Mouse (Mus musculus): ENCODE data around the gene Nfyc.

The Nfyc gene

DNA sequence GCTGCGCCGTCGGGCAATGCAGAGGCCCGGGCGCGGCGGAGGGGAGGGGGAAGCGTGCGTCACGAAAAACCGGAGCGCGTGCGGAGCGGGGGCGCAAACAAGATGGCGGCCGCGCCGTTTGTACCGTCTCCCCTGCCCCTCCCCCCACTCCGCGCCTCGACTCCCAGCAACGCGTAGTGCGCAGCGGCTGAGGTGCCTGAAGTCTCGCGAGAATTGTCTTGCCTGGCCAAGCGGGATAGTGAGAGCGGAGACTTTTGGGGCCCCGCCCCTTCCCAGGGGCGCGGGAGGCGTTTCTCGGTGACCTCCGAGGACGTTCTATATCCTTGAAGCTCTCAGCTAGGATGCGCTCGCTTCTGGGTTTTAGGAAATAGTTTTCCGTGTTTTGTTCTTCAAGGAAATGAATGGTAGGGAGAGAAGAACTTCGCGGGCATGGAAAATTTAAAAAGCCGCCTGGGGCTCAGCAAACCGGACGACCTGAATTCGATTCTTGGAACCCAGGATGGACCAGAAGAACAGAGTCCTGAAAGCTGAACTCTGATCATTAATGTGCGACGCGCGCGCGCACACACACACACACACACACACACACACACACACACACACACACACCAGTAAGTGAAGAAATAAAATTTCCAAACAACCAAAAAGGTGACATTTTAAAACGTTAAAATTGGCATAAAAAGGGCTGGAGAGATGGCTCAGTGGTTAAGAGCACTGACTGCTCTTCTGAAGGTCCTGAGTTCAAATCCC lies 5.6 kb downstream of the Nfyc start:
- DNase-seq (ENCODE audit: extremely low spot score, low read depth, low spot score) = peak; percentile 97

DNA sequence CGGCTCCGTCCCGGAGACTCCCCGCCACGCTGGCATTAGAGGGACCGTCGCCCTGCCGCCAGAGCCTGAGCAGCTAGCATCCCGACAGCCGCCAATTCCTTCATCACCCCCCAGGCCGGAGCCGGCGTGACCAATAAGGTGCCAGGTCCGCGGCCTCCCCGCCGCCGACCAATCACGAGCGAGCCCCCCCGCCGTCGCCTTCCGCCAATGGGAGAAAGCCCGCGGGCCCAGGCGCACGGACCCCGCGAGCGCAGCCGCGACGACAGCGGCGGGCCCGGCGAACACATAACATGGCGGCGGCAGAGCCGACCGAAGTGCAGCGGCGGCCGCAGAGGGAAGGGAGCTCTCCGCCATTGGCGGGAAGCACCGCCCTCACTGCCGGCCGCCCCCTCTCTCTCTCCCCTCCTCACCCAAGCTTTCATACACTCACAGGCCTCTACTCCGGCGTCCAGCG lies 6.2 kb downstream of the Nfyc start:
- DNase-seq (ENCODE audit: extremely low spot score, low read depth, low spot score) = no peak

DNA sequence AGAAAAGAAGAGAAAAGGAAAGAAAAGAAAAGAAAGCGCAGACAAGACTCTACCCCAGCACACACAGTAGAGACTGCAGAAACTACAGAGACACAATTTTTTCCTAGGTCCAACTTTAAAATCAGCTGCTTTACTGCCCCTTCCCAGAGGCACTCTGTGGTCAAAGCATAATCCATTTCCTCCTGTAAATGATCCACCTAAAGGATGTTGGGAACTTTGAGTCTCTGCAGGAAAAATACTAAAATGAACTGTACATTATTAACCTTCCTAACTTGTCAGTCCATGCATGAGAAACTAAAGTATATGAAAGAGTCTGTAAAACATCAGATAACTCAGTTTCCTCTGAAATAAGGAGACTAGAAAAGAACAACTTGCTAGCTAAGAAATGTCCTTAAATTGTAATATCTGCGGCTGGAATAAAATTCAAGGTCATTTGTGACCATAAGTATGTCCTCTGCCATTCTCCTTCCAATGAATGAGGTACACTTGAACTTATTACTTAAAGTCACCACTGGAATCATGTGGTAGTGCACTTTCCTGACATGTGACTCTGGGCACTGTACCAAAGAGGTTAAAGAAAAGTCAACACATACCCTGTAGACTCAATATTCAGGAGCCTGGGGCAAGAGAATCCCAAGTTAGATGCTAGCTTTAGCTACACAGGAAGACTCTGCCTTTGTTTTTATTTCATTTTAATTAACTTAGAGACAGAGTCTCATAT lies 9.0 kb downstream of the Nfyc start:
- no peak for DNase-seq (ENCODE audit: extremely low spot score, low read depth, low spot score)

- DNase-seq (ENCODE audit: extremely low spot score, low read depth, low spot score) = no peak
Observed at GRCm38 (mm10) chr4:120819871-120820270, 11.5 kb downstream of the Nfyc start.

- DNase-seq (ENCODE audit: extremely low spot score, low read depth, low spot score) = no peak
Observed at GRCm38 (mm10) chr4:120819296-120819695, 12.1 kb downstream of the Nfyc start.

DNA sequence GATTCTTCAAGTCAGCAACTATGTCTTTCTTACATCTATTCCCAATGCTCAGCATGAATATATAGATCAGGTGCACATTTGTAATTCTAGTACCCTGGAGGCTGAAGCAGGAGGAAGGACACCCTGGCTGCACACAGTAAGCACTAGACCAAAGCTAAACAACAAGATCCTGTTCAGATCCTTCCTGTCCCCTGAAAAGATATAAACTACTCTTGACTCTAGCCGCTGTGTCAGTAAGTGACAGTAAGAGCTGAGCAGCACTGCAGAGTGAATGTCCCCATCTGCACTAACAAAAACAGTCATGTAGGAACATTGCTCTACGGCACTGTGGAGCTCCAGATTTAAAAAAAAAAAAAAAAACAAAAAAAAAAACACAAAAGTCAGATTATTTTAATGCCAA lies 13.4 kb downstream of the Nfyc start:
- DNase-seq (ENCODE audit: extremely low spot score, low read depth, low spot score) = no peak

DNA sequence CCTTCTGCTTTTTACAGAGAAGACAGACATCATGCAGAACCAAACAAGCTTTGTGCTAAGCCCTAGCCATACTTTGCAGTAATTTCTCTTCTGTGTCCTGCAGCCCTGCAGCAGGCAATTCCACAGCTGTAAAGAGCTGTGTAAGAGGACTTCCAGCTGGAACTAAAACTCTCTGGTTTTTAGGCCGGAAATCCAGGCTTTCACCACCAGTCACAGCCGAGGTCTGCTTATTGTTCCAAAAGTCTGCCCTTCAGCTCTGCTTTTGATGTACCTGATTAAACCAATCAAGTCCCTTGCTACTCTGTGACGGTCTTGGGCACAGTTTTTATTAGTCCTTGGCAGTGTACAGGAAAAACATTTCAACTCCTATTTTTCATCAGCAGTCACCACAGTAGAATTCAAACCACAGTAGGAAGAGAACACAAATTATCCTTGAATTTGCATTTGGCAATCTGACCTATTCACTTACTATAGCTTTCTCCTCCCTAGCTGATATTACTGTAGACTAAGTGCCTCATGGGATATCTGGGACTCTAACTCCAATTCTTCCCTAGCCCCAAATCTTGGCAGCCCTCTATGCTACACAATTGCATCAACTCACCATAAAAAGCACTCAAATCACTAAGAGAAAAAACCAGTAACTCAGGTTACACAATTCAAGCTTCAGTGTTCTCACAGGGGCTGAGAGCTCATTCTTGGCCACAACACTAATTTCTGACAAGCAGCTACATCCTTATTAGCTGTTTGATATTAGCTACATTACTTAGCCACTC lies 14.2 kb downstream of the Nfyc start:
- DNase-seq (ENCODE audit: extremely low spot score, low read depth, low spot score) = peak; percentile 78

DNA sequence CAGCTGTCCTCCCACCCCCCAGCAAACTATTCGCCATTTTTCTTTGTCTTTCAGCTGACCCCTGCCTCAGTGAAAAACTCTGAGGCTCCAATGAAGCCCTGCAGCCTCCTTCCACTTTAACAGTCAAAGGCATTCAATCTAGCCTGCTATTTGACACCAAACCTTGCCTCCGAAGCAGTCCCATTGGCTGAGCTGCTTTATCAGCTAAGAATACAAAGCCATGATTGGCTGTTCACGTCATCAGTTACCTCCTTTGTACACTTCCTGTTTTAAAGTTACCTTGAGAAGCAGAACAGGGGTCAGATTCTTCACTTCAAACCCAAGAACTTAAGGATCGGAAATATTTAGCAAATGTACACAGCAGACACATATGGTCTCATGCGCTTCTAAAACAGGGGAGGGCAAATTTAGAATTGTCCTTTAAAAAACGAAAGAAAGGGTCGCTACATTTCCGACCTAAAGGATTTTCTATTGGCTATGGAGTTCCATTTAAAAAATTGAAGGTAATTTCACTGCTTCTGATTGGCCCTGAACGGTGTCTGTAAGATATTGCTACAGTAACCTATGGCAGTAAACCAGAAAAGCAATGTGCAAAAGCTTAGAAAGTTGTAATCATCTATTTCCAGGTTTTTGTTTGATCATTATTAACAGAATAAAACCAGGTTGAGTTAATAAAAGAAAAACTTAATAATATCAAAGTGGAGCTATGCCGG lies 15.6 kb downstream of the Nfyc start:
- peak; percentile 96 for DNase-seq (ENCODE audit: extremely low spot score, low read depth, low spot score)

GRCm38 (mm10) chr4:120815163-120815562 lies 16.2 kb downstream of the Nfyc start:
- DNase-seq (ENCODE audit: extremely low spot score, low read depth, low spot score) = no peak

- DNase-seq (ENCODE audit: extremely low spot score, low read depth, low spot score) = no peak
Observed at GRCm38 (mm10) chr4:120814171-120814570, 17.2 kb downstream of the Nfyc start.

DNA sequence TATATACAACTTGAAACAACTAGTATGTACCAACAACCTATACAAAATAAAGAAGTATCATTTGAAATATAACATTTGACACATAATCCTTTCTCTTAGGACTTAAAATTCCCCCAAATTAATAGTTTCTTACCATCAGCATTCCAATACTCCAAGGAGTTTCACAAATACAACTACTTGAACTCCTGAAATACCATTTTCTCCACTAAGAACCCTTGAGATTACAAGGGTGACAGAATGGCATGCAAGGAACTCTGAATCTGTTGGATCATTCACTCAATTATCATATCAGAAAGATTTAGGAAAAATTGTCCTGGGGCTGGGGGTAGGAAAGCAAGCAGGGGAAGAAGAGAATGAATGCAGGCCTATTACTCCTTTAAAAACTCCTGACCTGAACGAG lies 17.6 kb downstream of the Nfyc start:
- no peak for DNase-seq (ENCODE audit: extremely low spot score, low read depth, low spot score)

- DNase-seq (ENCODE audit: extremely low spot score, low read depth, low spot score) = no peak
Observed at GRCm38 (mm10) chr4:120805816-120806215, 25.6 kb downstream of the Nfyc start.

- no peak for DNase-seq (ENCODE audit: extremely low spot score, low read depth, low spot score)
Observed at GRCm38 (mm10) chr4:120801446-120801845, 29.9 kb downstream of the Nfyc start.

DNA sequence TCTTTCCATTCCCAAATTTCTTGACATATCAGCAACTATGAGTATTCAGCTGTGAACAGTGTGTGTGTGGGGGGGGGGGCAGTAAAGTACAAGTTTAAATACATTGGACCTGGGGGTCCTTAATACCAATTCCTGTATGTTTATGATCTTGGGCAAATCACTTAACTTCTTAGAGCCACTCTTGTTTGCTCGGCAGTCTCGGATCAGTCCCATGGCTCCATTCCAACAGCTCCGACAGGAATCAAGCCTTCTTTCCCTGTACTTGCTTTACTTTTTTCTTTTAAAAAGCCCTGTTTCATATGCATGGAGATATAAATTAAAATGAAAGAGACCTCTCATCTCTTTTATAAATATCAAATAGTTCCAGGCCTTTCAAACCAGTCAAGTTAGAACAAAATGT lies 30.7 kb downstream of the Nfyc start:
- no peak for DNase-seq (ENCODE audit: extremely low spot score, low read depth, low spot score)

- no peak for DNase-seq (ENCODE audit: extremely low spot score, low read depth, low spot score)
Observed at GRCm38 (mm10) chr4:120799680-120800166, 31.6 kb downstream of the Nfyc start.

DNA sequence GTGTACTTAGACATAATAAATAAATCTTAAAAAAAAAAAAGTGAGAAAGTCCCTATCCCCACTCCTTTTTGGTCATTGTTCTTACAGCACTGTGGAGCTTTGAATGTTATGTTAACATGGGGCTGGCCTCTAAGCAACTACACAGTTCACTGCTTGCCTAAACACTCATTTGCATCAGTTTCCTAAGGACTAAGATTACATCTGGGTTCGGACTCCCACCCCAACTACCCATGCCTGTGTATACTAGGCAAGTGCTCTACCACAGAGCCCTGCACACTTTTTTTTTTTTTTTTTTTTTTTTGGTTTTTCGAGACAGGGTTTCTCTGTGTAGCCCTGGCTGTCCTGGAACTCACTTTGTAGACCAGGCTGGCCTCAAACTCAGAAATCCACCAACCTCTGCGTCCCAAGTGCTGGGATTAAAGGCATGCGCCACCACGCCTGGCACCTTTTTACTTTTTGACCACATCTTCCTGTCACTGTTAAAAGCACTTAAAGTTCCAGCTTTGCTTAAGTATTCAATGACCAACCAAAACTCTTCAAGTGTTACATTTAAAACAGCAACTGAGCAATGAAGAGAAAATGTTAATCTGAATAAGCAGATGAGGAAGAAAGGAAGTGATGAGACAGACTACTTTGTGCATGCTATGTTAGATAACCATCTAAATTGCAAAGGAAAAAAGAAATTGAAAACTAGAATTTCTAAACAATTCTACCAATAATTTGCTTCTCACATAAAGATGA lies 33.2 kb downstream of the Nfyc start:
- no peak for DNase-seq (ENCODE audit: extremely low spot score, low read depth, low spot score)

GRCm38 (mm10) chr4:120796687-120797086 lies 34.7 kb downstream of the Nfyc start:
- no peak for DNase-seq (ENCODE audit: extremely low spot score, low read depth, low spot score)

DNA sequence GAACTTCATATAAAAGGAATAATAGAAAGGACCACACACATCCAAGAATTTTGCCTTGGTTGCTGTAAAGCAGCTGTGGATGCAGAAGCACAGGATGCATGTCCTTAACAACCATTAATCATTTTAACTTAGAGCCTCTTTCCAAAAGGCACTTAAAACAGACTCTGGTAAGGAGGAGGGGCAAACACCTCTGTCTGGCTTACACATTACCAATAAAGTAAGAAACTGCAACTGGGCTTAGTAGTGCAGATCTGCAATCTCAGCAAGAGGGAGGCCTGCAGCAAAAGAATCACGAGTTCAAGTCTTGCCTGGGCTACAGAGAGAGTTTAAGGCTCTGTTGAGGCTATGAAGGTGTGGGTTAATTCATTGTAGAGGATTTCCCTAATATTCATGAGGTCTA lies 35.7 kb downstream of the Nfyc start:
- no peak for DNase-seq (ENCODE audit: extremely low spot score, low read depth, low spot score)

- no peak for DNase-seq (ENCODE audit: extremely low spot score, low read depth, low spot score)
Observed at GRCm38 (mm10) chr4:120792918-120793317, 38.5 kb downstream of the Nfyc start.

- DNase-seq (ENCODE audit: extremely low spot score, low read depth, low spot score) = no peak
Observed at GRCm38 (mm10) chr4:120790027-120790426, 41.3 kb downstream of the Nfyc start.
